Mouse (Mus musculus) cerebellum, adult 2 months (tissue): ENCODE data around the gene Fap. TPM values are rescaled to one million over a fixed set of nuclear protein-coding genes. Genes with fewer than 3 reads are reported as not detected.

Experiments used
- DNase-seq, 2 experiments: peaks; one replicate each; pipeline ENCODE4 v3.0.0; 2021
- H3K27ac ChIP-seq: fragments of 200-500 bp; 2 replicates; pipeline ENCODE4 v1.5.1; 2012; ENCODE audit warnings: low read length, control low read depth, inconsistent platforms; ENCODE audit not compliant: insufficient read depth
- H3K27me3 ChIP-seq: fragments of 200-500 bp; 2 replicates; pipeline ENCODE4 v1.6.1; 2012; ENCODE audit warnings: inconsistent platforms, mild to moderate bottlenecking, low read length, moderate library complexity; ENCODE audit not compliant: control insufficient read depth, insufficient read depth
- H3K4me1 ChIP-seq: fragments of 200-500 bp; 2 replicates; pipeline ENCODE4 v1.6.1; 2011; ENCODE audit warnings: low read length; ENCODE audit not compliant: control insufficient read depth, insufficient read depth
- H3K4me3 ChIP-seq: fragments of 200-500 bp; replicated peaks from 2 replicates; pipeline ENCODE3; 2011; ENCODE audit warnings: mild to moderate bottlenecking, low read depth, low read length, control low read depth; ENCODE audit not compliant: insufficient read depth
- CTCF ChIP-seq: fragments of 200-500 bp; IDR thresholded peaks from 2 replicates; pipeline ENCODE4 v1.5.1; 2011; ENCODE audit warnings: low read depth, mild to moderate bottlenecking, control low read depth, low read length, moderate library complexity, borderline replicate concordance; ENCODE audit not compliant: insufficient read depth
- POLR2A ChIP-seq: fragments of 200-500 bp; IDR thresholded peaks from 2 replicates; pipeline ENCODE4 v1.6.1; 2011; ENCODE audit warnings: low read length, control low read depth, borderline replicate concordance; ENCODE audit not compliant: insufficient read depth
- WGBS: fragments of 180-500 bp; shearing (Covaris S2); methylation state at CpG from one replicate; pipeline ENCODE4 v1.1.7; 2018; 5-methylcytosine and 5-hydroxymethylcytosine counted together
- polyA plus RNA-seq: library from polyadenylated mRNA; depleted of rRNA; stranded (reverse); fragments of >200 nt; gene quantifications from 2 replicates; pipeline ENCODE4 v1.2.3, GENCODE M21; 2012; rRNA removed

The Fap gene
- polyA plus RNA-seq, 1 experiment, result 0.75 TPM

- Histone ChIP-seq H3K4me3 (no peak overlapping the region), H3K27me3 (no peaks in the 10 kb centered on the region), H3K27ac (no peak overlapping the region), H3K4me1 (no peaks in the 10 kb centered on the region)
- 48% methylated on average over 6 of the region's 6 CpGs for WGBS
- TF ChIP-seq POLR2A (no peak), CTCF (no peak)
- DNase-seq, result no peak
Observed at GRCm38 (mm10) chr2:62454033-62454432, 119.8 kb downstream of the Fap start.

Other genes starting within 250 kb of the Fap start
- 0.76 and 0.85 TPM in 2 replicates for gene Dpp4, start 161.8 kb downstream of the Fap start, polyA plus RNA-seq
- gene Gcg, start 90.4 kb downstream of the Fap start, polyA plus RNA-seq, result 0.41 TPM in 1 of 2 replicates, not detected in the other
- gene Ifih1, start 72.2 kb upstream of the Fap start, polyA plus RNA-seq, result 1.3 and 1.4 TPM in 2 replicates
- gene Gca, start 90.2 kb upstream of the Fap start, polyA plus RNA-seq, result 9.6 and 11.0 TPM in 2 replicates